Mouse (Mus musculus): ENCODE data around the gene Tnpo1. TPM values are rescaled to one million over a fixed set of nuclear protein-coding genes. Genes with fewer than 3 reads are reported as not detected.
"Not testable (repeated sequence)": the region's sequence is repeated elsewhere in the genome, so short reads cannot be mapped to it uniquely, and the experiment has no call there.

Tnpo1 gene
- polyA plus RNA-seq, 1 experiment from 2014 or later: 62.1 TPM

DNA sequence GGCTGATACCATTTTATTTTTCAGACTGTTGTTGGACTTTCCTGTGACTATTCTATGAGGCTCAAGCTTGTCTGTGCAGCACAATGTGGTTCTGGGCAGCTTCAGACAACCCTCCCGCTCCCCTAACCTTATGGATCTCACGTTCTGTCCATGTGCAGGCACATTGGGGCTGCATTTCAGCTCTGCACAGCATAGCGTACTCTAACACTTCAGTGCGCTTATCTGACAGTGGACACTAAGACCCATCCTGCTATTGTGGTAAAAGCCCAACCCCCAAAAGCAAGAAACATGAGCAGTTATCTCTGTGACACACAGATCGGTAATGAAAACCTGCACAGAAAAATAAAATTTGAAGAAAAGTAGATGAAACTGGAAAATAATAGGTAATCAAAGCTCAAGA, 90.4 kb downstream of the Tnpo1 start:
- Histone ChIP-seq H3K36me3 (peaks cover 16% of the 10 kb centered on the region), H3K9ac (no peak overlapping the region), H3K4me2 (no peak overlapping the region), H3K9me3 (no peaks in the 10 kb centered on the region), H3K27ac (no peak overlapping the region), H3K4me3 (no peak overlapping the region), H3K27me3 (no peaks in the 10 kb centered on the region), H3K4me1 (no peaks in the 10 kb centered on the region)
- WGBS: 85% methylated on average over 5 of the region's 5 CpGs
- no peak for ATAC-seq (ENCODE audit: borderline replicate concordance, extremely low read depth, low FRiP score, low TSS enrichment)

DNA sequence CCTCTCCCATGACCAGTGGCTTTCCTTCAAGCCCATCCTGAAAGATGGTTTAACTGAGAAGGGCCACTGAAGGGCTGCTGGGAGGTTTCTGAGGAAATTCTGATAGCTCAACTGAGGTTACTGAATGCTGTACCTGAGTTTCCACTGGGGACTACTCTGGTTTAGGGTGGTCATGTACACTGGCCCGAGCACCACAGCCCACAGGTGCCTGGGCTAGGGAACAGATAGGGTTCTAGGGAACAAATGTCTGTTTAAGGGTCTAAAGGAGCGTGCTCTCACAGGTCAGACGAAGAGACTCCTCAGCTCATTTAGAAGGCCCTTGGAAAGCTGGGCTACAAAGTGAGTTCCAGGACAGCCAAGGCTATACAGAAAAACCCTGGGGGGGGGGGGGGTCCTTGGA, 91.5 kb downstream of the Tnpo1 start:
- Histone ChIP-seq H3K9ac (no peak overlapping the region), H3K36me3 (peaks cover 7% of the 10 kb centered on the region), H3K27me3 (no peaks in the 10 kb centered on the region), H3K9me3 (no peaks in the 10 kb centered on the region), H3K4me2 (no peak overlapping the region), H3K27ac (no peak overlapping the region), H3K4me3 (no peak overlapping the region), H3K4me1 (no peaks in the 10 kb centered on the region)
- ATAC-seq (ENCODE audit: borderline replicate concordance, extremely low read depth, low FRiP score, low TSS enrichment): no peak
- 80% methylated on average over 3 of the region's 3 CpGs for WGBS

DNA sequence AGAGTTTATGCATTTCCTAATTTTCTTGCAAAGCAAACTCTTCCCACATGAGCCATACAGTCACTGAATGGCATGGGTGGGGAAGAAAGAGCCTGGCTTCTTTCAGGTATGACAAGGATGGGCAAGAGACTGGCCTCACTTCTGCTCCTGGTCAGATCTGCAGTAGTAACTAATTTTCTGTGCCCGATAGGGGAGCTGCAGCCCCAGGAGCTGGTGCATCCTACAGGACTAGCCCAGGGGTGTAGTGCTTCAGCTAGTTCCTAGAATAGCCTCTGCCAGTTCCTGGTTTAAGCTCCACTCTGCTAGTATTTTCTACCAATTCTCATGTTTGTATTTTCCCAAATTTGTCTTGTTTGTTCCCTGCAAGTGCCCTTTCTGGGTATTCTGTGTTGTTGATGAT, 92.0 kb downstream of the Tnpo1 start:
- H3K27ac ChIP-seq: no peak overlapping the region
- H3K4me1 ChIP-seq: no peaks in the 10 kb centered on the region
- H3K4me3 ChIP-seq: no peak overlapping the region
- WGBS: 43% methylated on average over 1 of the region's 1 CpGs
- no peaks in the 10 kb centered on the region for H3K27me3 ChIP-seq
- H3K36me3 ChIP-seq: peaks cover 4% of the 10 kb centered on the region; the same call in 1 of the 2 replicates
- no peak overlapping the region for H3K4me2 ChIP-seq
- H3K9me3 ChIP-seq: no peaks in the 10 kb centered on the region
- H3K9ac ChIP-seq: no peak overlapping the region
- ATAC-seq (ENCODE audit: borderline replicate concordance, extremely low read depth, low FRiP score, low TSS enrichment): no peak

GRCm38 (mm10) chr13:98832451-98833450, 93.4 kb downstream of the Tnpo1 start:
- H3K4me1 ChIP-seq: no peaks in the 10 kb centered on the region
- 73% methylated on average over 10 of the region's 10 CpGs for WGBS
- no peak overlapping the region for H3K4me2 ChIP-seq
- H3K27ac ChIP-seq: no peak overlapping the region
- H3K4me3 ChIP-seq: no peak overlapping the region
- no peak for ATAC-seq (ENCODE audit: borderline replicate concordance, extremely low read depth, low FRiP score, low TSS enrichment)
- no peaks in the 10 kb centered on the region for H3K36me3 ChIP-seq
- no peaks in the 10 kb centered on the region for H3K27me3 ChIP-seq
- H3K9me3 ChIP-seq: no peaks in the 10 kb centered on the region
- no peak overlapping the region for H3K9ac ChIP-seq

DNA sequence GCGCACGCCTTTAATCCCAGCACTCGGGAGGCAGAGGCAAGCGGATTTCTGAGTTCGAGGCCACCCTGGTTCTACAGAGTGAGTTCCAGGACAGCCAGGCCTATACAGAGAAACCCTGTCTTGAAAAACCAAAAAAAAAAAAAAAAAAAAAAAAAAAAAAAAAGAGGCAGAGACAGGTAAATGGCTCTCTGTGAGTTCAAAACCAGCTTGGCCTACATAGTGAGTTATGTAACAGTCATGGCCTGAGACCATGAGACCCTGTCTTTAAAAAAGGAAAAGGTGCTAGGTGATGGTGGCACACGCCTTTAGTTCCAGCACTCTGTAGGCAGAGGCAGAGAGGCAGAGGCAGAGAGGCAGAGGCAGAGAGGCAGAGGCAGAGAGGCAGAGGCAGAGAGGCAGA, 97.2 kb downstream of the Tnpo1 start:
- H3K4me2 ChIP-seq; H3K36me3 ChIP-seq; ATAC-seq (ENCODE audit: borderline replicate concordance, extremely low read depth, low FRiP score, low TSS enrichment); H3K4me3 ChIP-seq; H3K27ac ChIP-seq; H3K4me1 ChIP-seq; H3K27me3 ChIP-seq; H3K9me3 ChIP-seq; H3K9ac ChIP-seq: not testable (repeated sequence)
- WGBS: 95% methylated on average over 6 of the region's 6 CpGs

DNA sequence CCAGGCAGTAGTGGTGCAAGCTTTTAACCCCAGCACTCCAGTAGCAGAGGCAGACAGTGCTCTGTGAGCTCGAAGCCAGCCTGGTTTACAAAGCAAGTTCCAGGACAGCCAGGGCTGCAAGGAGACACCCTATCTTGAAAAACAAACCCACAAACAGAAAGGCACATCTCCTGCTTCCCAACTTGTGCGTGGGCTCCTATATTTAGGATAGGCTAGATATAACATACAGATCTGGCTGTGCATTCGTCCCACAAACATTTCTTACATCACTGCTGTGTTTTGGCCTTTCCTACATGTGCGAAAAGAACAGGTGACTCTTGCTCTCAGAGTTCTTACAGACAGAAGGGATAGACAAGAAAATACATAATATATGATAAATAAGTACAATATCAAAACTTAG, 100.6 kb downstream of the Tnpo1 start:
- Histone ChIP-seq H3K4me3 (no peak overlapping the region), H3K36me3 (no peaks in the 10 kb centered on the region), H3K9me3 (no peaks in the 10 kb centered on the region), H3K4me2 (no peak overlapping the region), H3K27ac (no peak overlapping the region), H3K9ac (no peak overlapping the region), H3K4me1 (no peaks in the 10 kb centered on the region), H3K27me3 (no peaks in the 10 kb centered on the region)
- WGBS: 74% methylated on average over 4 of the region's 4 CpGs
- no peak for ATAC-seq (ENCODE audit: borderline replicate concordance, extremely low read depth, low FRiP score, low TSS enrichment)

- Histone ChIP-seq H3K4me2 (no peak overlapping the region), H3K9me3 (no peaks in the 10 kb centered on the region), H3K27ac (peak overlapping the region; percentile 72), H3K36me3 (no peaks in the 10 kb centered on the region), H3K4me1 (peaks cover 19% of the 10 kb centered on the region), H3K4me3 (no peak overlapping the region), H3K27me3 (no peaks in the 10 kb centered on the region), H3K9ac (no peak overlapping the region)
- 43% methylated on average over 2 of the region's 2 CpGs for WGBS
- no peak for ATAC-seq (ENCODE audit: borderline replicate concordance, extremely low read depth, low FRiP score, low TSS enrichment)
Measured at GRCm38 (mm10) chr13:98819094-98819493, 107.1 kb downstream of the Tnpo1 start.

DNA sequence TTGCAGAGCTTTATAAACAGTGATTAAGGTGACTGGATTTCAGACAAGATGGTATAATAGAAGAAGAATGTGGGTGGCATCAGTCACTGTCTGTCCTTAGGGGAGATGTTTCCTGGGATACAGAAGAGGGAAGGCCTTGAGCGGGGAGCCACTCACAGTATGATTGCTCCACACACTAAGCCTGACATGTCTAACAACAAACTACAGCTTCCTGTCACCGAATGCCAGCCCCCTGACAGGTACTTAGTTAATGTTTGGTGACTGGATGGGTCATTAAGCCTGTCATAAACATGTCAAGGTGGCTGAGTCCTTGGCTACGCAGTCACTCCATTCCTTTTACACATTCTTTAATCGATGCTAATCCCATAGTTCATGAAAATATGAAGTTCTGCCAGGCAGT, 108.0 kb downstream of the Tnpo1 start:
- H3K9me3 ChIP-seq: no peaks in the 10 kb centered on the region
- peak overlapping the region; percentile 72; the same call in 1 of the 2 replicates for H3K27ac ChIP-seq
- H3K4me2 ChIP-seq: no peak overlapping the region
- ATAC-seq (ENCODE audit: borderline replicate concordance, extremely low read depth, low FRiP score, low TSS enrichment): no peak
- 61% methylated on average over 4 of the region's 4 CpGs for WGBS
- H3K9ac ChIP-seq: no peak overlapping the region
- no peaks in the 10 kb centered on the region for H3K36me3 ChIP-seq
- peaks cover 24% of the 10 kb centered on the region for H3K4me1 ChIP-seq
- no peak overlapping the region for H3K4me3 ChIP-seq
- no peaks in the 10 kb centered on the region for H3K27me3 ChIP-seq

- Histone ChIP-seq H3K9me3 (no peaks in the 10 kb centered on the region), H3K4me1 (peaks cover 27% of the 10 kb centered on the region), H3K4me2 (no peak overlapping the region), H3K4me3 (no peak overlapping the region), H3K27me3 (no peaks in the 10 kb centered on the region), H3K27ac (no peak overlapping the region), H3K9ac (no peak overlapping the region), H3K36me3 (no peaks in the 10 kb centered on the region)
- WGBS: 44% methylated on average over 4 of the region's 4 CpGs
- no peak for ATAC-seq (ENCODE audit: borderline replicate concordance, extremely low read depth, low FRiP score, low TSS enrichment)
Measured at GRCm38 (mm10) chr13:98817766-98818165, 108.4 kb downstream of the Tnpo1 start.

DNA sequence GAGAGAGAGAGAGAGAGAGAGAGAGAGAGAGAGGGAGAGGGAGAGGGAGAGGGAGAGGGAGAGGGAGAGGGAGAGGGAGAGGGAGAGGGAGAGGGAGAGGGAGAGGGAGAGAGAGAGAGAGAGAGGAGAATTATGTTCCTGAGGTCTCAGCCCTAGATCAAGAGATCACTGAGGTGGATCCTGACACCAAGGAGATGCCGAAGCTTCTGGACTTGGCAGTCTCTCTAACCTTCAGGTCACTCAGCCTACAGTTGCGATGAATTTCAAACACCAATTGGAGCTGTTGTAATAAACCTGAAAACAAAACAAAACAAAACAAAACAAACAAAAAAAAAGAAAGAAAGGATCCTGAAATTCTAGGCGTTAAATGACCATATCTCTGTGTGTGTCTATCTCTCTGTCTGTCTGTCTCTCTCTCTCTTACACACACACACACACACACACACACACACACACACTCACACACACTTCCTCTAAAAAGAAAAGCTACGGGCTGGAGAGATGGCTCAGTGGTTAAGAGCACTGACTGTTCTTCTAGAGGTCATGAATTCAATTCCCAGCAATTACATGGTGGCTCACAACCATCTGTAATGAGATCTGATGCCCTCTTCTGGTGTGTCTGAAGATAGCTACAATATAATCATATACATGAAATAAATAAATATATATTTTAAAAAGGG, 109.1 kb downstream of the Tnpo1 start:
- peaks cover 27% of the 10 kb centered on the region for H3K4me1 ChIP-seq
- H3K4me2 ChIP-seq; H3K9ac ChIP-seq; H3K27me3 ChIP-seq; ATAC-seq (ENCODE audit: borderline replicate concordance, extremely low read depth, low FRiP score, low TSS enrichment); H3K9me3 ChIP-seq; H3K27ac ChIP-seq; H3K36me3 ChIP-seq; H3K4me3 ChIP-seq: not testable (repeated sequence)
- 67% methylated on average over 4 of the region's 4 CpGs for WGBS

DNA sequence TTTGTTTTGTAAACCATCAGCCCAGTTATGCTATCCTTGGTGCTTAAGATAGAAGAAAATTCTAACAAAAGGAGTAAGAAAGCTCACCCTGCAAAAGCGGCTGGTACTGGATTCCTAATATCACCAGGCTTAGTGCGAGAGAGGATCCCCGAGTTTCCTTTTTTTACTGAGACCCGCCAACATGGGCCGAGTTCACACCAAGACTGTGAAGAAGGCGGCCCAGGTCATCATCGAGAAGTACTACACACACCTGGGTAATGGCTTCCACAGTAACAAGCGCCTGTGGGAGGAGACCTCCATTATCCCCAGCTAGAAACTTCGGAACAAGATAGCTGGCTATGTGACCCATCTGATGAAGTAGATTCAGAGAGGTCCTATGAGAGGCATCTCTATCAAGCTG, 109.6 kb downstream of the Tnpo1 start:
- Histone ChIP-seq H3K9ac (no peak overlapping the region), H3K9me3 (no peaks in the 10 kb centered on the region), H3K4me2 (no peak overlapping the region), H3K27ac (no peak overlapping the region; the same call in 1 of the 2 replicates), H3K4me1 (peaks cover 27% of the 10 kb centered on the region), H3K4me3 (no peak overlapping the region), H3K27me3 (no peaks in the 10 kb centered on the region), H3K36me3 (no peaks in the 10 kb centered on the region)
- ATAC-seq (ENCODE audit: borderline replicate concordance, extremely low read depth, low FRiP score, low TSS enrichment): no peak
- 83% methylated on average over 9 of the region's 9 CpGs for WGBS

- Histone ChIP-seq H3K9ac (peak within 1 kb of the TSS; percentile 93), H3K36me3 (no peaks in the 10 kb centered on the region), H3K4me1 (peaks cover 27% of the 10 kb centered on the region), H3K27ac (peak within 1 kb of the TSS; percentile 98), H3K4me3 (peak within 1 kb of the TSS; percentile 84), H3K9me3 (no peaks in the 10 kb centered on the region), H3K4me2 (peak within 1 kb of the TSS; percentile 53), H3K27me3 (no peaks in the 10 kb centered on the region)
- peak; percentile 97 for ATAC-seq (ENCODE audit: borderline replicate concordance, extremely low read depth, low FRiP score, low TSS enrichment)
- under 1% methylated on average over 58 of the region's 61 CpGs for WGBS
Measured at GRCm38 (mm10) chr13:98815147-98815785, 110.9 kb downstream of the Tnpo1 start, which contains the start of gene Fcho2. Gene Fcho2 (minus strand): TSS chr13:98815449.
